Mouse (Mus musculus) spleen, adult 2 months (tissue): ENCODE results near the gene Fiz1. TPM values are rescaled to one million over a fixed set of nuclear protein-coding genes. Genes with fewer than 3 reads are reported as not detected.

ENCODE experiments used
- DNase-seq, 2 experiments: peaks; one replicate each; pipeline versions ENCODE4 v3.0.0 to v3.0.0-alpha.2; 2012 to 2021; ENCODE audit warnings: low spot score in 2 of 2, low read depth in 1 of 2
- H3K27ac ChIP-seq: fragments of 200-500 bp; 2 replicates; pipeline ENCODE4 v1.5.1; 2012; ENCODE audit warnings: low read length, inconsistent platforms; ENCODE audit not compliant: insufficient read depth
- H3K27me3 ChIP-seq: fragments of 200-500 bp; 2 replicates; pipeline ENCODE4 v1.6.1; 2012; ENCODE audit warnings: mild to moderate bottlenecking, moderate library complexity, low read length, inconsistent platforms; ENCODE audit not compliant: control insufficient read depth, insufficient read depth
- H3K36me3 ChIP-seq: fragments of 200-500 bp; 2 replicates; pipeline ENCODE4 v1.6.1; 2012; ENCODE audit warnings: mild to moderate bottlenecking, low read length, inconsistent platforms; ENCODE audit not compliant: control insufficient read depth, insufficient read depth
- H3K4me1 ChIP-seq: fragments of 200-500 bp; 2 replicates; pipeline ENCODE4 v1.6.1; 2011; ENCODE audit warnings: inconsistent platforms; ENCODE audit not compliant: control insufficient read depth, insufficient read depth, insufficient read length
- H3K4me3 ChIP-seq: fragments of 200-500 bp; 2 replicates; pipeline ENCODE4 v1.5.1; 2011; ENCODE audit warnings: mild to moderate bottlenecking, inconsistent platforms; ENCODE audit not compliant: insufficient read depth, insufficient read length; ENCODE audit errors: extremely low read depth
- CTCF ChIP-seq: fragments of 200-500 bp; IDR thresholded peaks from 2 replicates; pipeline ENCODE4 v1.5.1; 2011; ENCODE audit warnings: mild to moderate bottlenecking, inconsistent platforms; ENCODE audit not compliant: insufficient read depth, insufficient read length, insufficient replicate concordance; ENCODE audit errors: extremely low read depth
- POLR2A ChIP-seq: fragments of 200-500 bp; IDR thresholded peaks from 2 replicates; pipeline ENCODE4 v1.6.1; 2011; ENCODE audit warnings: low read depth, low read length, inconsistent platforms
- WGBS: fragments of 180-500 bp; shearing (Covaris S2); methylation state at CpG from one replicate; pipeline ENCODE4 v1.1.7; 2018; 5-methylcytosine and 5-hydroxymethylcytosine counted together
- polyA plus RNA-seq: library from polyadenylated mRNA; depleted of rRNA; stranded (reverse); fragments of >200 nt; gene quantifications from 2 replicates; pipeline ENCODE4 v1.2.3, GENCODE M21; 2012

Gene Fiz1
- polyA plus RNA-seq, 1 experiment, result 26.8 TPM

GRCm38 (mm10) chr7:5017931-5018330 is 3.4 kb upstream of the Fiz1 start:
- no peaks in the 10 kb centered on the region; the same call in 1 of the 2 replicates for H3K4me1 ChIP-seq
- 97% methylated on average over 21 of the region's 21 CpGs for WGBS

GRCm38 (mm10) chr7:5017352-5017751 is 2.9 kb upstream of the Fiz1 start:
- H3K27me3 ChIP-seq, result no peaks in the 10 kb centered on the region; the same call in 1 of the 2 replicates
- 89% methylated on average over 16 of the region's 16 CpGs for WGBS
- H3K4me1 ChIP-seq, result no peaks in the 10 kb centered on the region; the same call in 1 of the 2 replicates
- DNase-seq, result no peak
- no peak overlapping the region for H3K27ac ChIP-seq
- H3K4me3 ChIP-seq, result no peak overlapping the region
- TF ChIP-seq POLR2A (no peak), CTCF (no peak)
- peaks cover 6% of the 10 kb centered on the region for H3K36me3 ChIP-seq

More at GRCm38 (mm10) chr7:5017931-5018330, 3.4 kb upstream of the Fiz1 start:
- TF ChIP-seq POLR2A, result no peak
- TF ChIP-seq CTCF, result no peak
- no peak for DNase-seq
- Histone ChIP-seq H3K4me3 (no peak overlapping the region), H3K27ac (no peak overlapping the region), H3K36me3 (peaks cover 2% of the 10 kb centered on the region; the same call in 1 of the 2 replicates), H3K27me3 (no peaks in the 10 kb centered on the region; the same call in 1 of the 2 replicates)

- Histone ChIP-seq H3K4me1 (no peaks in the 10 kb centered on the region; the same call in 1 of the 2 replicates), H3K36me3 (peaks cover 6% of the 10 kb centered on the region), H3K27me3 (no peaks in the 10 kb centered on the region; the same call in 1 of the 2 replicates), H3K4me3 (no peak overlapping the region), H3K27ac (no peak overlapping the region)
- no peak for TF ChIP-seq POLR2A
- no peak for TF ChIP-seq CTCF
- 96% methylated on average over 2 of the region's 2 CpGs for WGBS
- DNase-seq, result no peak
Measured at GRCm38 (mm10) chr7:5016920-5017319, 2.4 kb upstream of the Fiz1 start.

GRCm38 (mm10) chr7:5016057-5016456 is 1.6 kb upstream of the Fiz1 start:
- Histone ChIP-seq H3K4me1 (no peaks in the 10 kb centered on the region; the same call in 1 of the 2 replicates), H3K36me3 (peaks cover 15% of the 10 kb centered on the region), H3K27me3 (no peaks in the 10 kb centered on the region; the same call in 1 of the 2 replicates), H3K4me3 (no peak overlapping the region; the same call in 1 of the 2 replicates), H3K27ac (peak overlapping the region; percentile 88)
- TF ChIP-seq CTCF, result no peak
- no peak for TF ChIP-seq POLR2A
- WGBS, result 39% methylated on average over 3 of the region's 3 CpGs
- DNase-seq, result no peak

- TF ChIP-seq CTCF (no peak), POLR2A (peak; percentile 39)
- H3K4me3 ChIP-seq, result peak within 1 kb of the TSS; percentile 96
- peak; percentile 91 to 95 for DNase-seq
- peaks cover 20% of the 10 kb centered on the region for H3K36me3 ChIP-seq
- WGBS, result under 1% methylated on average over 65 of the region's 76 CpGs
- peak within 1 kb of the TSS; percentile 99 for H3K27ac ChIP-seq
- no peaks in the 10 kb centered on the region; the same call in 1 of the 2 replicates for H3K27me3 ChIP-seq
- no peaks in the 10 kb centered on the region; the same call in 1 of the 2 replicates for H3K4me1 ChIP-seq
Measured at GRCm38 (mm10) chr7:5015118-5016001, 863 bp upstream of the Fiz1 start, which contains the start of gene Gm44973. Gene Gm44973, plus strand, starts transcription at chr7:5015496.

GRCm38 (mm10) chr7:5012681-5013513 is 1.6 kb downstream of the Fiz1 start:
- H3K4me1 ChIP-seq, result no peaks in the 10 kb centered on the region
- H3K27ac ChIP-seq, result no peak overlapping the region
- TF ChIP-seq POLR2A (no peak), CTCF (no peak)
- no peak for DNase-seq
- H3K27me3 ChIP-seq, result no peaks in the 10 kb centered on the region; the same call in 1 of the 2 replicates
- H3K36me3 ChIP-seq, result peaks cover 37% of the 10 kb centered on the region
- H3K4me3 ChIP-seq, result no peak overlapping the region
- 84% methylated on average over 27 of the region's 27 CpGs for WGBS
